Mouse (Mus musculus): ENCODE measurements around the gene Pramef8.

DNA sequence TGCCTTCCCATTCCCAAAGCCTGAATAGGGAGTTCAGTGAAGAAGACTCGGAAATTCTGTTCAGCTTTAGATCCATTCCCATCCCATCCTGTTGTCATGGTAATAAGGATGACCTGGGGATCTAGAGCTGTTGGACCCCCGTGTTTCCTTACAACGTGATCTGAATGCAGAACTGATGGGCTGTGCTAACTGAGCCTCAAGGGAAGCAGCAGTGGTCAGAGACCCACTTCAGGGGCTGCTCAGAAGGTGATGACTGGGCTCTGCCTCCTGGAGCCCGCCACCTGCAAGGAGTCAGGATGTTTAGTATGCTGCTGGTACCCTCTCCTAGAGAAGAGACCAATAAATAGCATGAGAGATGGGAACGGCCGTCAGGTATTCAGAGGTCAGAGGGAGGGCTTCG, 32.7 kb upstream of the Pramef8 start:
- TF ChIP-seq EP300 (IDR thresholded peaks at IDR 0.05; ENCODE audit: insufficient read depth, low read depth, low read length) (no peak), CTCF (IDR thresholded peaks at IDR 0.05) (no peak)

Measured in heart, adult 2 months (tissue).